Mouse (Mus musculus): ENCODE results near the gene Gm28042. TPM values are rescaled to one million over a fixed set of nuclear protein-coding genes. Genes with fewer than 3 reads are reported as not detected.

Gene Gm28042
- polyA plus RNA-seq, 1 experiment from 2014 or later: 1.9 TPM

DNA sequence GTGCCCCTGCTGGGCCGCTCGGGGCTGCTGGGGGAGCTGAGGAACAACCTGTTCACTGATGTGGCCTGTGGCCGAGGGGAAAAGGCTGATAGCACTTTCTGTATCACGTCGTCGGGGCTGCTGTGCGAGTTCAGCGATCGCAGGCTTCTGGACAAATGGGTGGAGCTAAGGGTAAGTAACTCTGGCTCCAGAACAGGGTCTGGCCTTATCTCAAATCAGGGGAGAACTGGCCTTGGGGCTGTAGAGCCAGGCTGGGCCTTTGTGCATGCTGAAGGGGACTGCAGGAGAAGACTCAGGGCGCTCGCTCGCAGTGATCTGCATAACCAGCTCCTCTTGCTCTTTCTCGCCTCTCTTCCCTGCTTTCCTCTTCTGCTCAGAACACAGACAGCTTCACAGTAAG lies 14.4 kb upstream of the Gm28042 start:
- H3K9ac ChIP-seq: no peak overlapping the region
- WGBS: 46% methylated on average over 13 of the region's 13 CpGs
- H3K27ac ChIP-seq (replicated peaks): no peak overlapping the region
- peaks cover 8% of the 10 kb centered on the region; the same call in 1 of the 2 replicates for H3K4me1 ChIP-seq
- ATAC-seq (ENCODE audit: extremely low read depth, insufficient number of reproducible peaks, low FRiP score, low TSS enrichment): no peak
- H3K9me3 ChIP-seq: no peaks in the 10 kb centered on the region
- H3K4me3 ChIP-seq: no peak overlapping the region
- no peak overlapping the region for H3K4me2 ChIP-seq
- H3K27me3 ChIP-seq (replicated peaks): no peaks in the 10 kb centered on the region
- H3K36me3 ChIP-seq: peaks cover 33% of the 10 kb centered on the region

DNA sequence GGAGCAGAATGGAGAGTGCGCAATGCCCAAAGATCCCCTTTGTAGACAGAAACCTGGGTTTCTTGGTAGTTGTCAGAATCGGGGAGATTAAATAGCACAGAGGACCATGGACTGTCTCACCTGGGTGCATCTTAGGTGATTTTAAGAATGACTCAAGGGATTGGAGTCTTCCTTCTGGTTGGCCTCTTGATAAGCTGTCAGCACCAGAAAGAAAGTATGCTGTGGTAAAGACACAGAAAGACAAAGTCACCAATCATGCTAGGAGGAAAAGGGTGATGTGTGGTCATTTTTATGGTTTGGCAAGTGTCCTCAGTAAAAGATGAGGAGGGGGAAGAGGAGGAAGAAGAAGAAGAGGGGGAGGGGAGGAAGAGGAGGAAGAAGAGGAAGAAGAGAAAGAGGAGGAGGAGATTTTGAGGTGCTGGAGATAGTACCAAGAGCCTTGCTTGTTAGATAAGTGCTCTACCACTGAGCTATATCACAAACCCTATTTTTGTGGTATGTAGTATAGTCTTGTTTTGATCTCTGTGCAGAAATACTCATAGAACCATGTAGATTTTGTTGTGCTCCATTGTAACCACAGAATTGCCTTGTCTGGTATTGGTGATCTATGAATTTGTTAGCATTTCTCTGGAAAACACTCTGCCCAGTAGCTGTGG lies 13.3 kb upstream of the Gm28042 start:
- WGBS: 89% methylated on average over 2 of the region's 2 CpGs
- peaks cover 43% of the 10 kb centered on the region for H3K36me3 ChIP-seq
- no peak overlapping the region for H3K27ac ChIP-seq (replicated peaks)
- H3K4me1 ChIP-seq: peaks cover 4% of the 10 kb centered on the region; the same call in 1 of the 2 replicates
- no peaks in the 10 kb centered on the region for H3K27me3 ChIP-seq (replicated peaks)
- no peak overlapping the region for H3K4me3 ChIP-seq
- ATAC-seq (ENCODE audit: extremely low read depth, insufficient number of reproducible peaks, low FRiP score, low TSS enrichment): no peak
- no peak overlapping the region for H3K9ac ChIP-seq
- no peak overlapping the region for H3K4me2 ChIP-seq
- H3K9me3 ChIP-seq: no peaks in the 10 kb centered on the region

DNA sequence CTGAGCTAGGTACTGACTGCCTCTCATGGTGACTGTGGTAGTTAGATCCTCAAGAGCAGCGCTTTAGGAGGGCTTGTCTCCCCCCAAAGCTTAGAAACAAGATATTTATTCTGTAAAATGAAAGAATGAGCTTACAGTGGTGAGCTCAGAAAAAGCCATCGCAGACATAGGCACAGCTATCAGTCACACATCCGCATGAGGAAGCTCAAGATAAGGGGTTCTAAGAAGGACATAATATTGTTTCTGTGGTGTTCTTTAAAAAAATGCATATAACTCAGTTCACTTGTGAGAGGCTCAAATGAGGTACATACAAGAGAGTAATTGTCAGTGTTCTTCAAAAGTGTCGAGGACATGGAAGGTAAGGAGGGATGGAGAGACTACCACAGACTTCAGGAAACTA lies 11.4 kb upstream of the Gm28042 start:
- Histone ChIP-seq H3K36me3 (peaks cover 61% of the 10 kb centered on the region), H3K27me3 (replicated peaks) (no peaks in the 10 kb centered on the region), H3K4me3 (no peak overlapping the region), H3K4me2 (no peak overlapping the region), H3K9me3 (no peaks in the 10 kb centered on the region), H3K9ac (no peak overlapping the region), H3K27ac (replicated peaks) (no peak overlapping the region), H3K4me1 (0 out of 2 replicates have a peak, but pooled peaks cover 4% of the 10 kb centered on the region)
- ATAC-seq (ENCODE audit: extremely low read depth, insufficient number of reproducible peaks, low FRiP score, low TSS enrichment): no peak
- WGBS: 77% methylated on average over 4 of the region's 4 CpGs

DNA sequence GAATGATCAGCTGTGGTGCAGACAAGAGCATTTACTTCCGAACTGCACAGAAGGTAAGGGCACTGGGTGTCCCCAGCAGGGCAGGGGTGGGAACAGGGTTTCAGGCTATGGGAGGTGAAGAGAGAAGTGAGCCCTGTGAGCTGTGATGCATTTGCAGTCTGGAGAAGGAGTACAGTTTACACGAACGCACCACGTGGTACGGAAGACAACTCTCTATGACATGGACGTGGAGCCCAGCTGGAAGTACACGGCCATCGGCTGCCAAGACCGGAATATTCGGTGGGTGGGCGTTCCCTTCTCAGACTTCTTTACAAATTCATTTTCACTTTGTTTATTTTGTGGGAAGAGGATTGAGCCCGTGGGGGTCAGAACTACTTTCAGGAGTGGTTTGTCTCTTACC lies 9.7 kb upstream of the Gm28042 start:
- Histone ChIP-seq H3K27ac (replicated peaks) (no peak overlapping the region), H3K27me3 (replicated peaks) (no peaks in the 10 kb centered on the region), H3K4me1 (0 out of 2 replicates have a peak, but pooled peaks cover 4% of the 10 kb centered on the region), H3K4me3 (no peak overlapping the region), H3K9me3 (no peaks in the 10 kb centered on the region), H3K36me3 (peaks cover 78% of the 10 kb centered on the region), H3K4me2 (no peak overlapping the region), H3K9ac (no peak overlapping the region)
- ATAC-seq (ENCODE audit: extremely low read depth, insufficient number of reproducible peaks, low FRiP score, low TSS enrichment): no peak
- 83% methylated on average over 12 of the region's 12 CpGs for WGBS

DNA sequence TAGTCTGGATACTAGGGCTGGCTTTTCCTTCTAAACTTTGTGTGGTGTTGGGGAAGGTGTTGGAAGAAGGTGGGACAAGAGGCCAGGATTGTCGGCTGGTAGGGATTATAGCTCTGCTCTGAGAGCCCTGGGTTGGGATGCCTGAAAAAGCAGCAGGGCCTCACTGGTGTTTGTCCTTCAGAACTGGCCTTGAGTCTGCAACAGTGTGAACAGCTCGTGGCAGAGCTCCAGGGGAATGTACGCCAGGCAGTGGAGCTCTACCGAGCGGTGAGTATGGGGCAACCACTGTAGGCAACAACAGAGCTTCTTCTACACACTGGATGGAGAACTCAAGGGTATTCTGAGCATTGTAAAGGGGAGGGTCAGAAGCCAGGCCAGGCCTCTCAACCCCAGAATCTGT lies 3.0 kb upstream of the Gm28042 start:
- peaks cover 28% of the 10 kb centered on the region for H3K4me1 ChIP-seq
- peak overlapping the region; percentile 37; the same call in 1 of the 2 replicates for H3K9ac ChIP-seq
- H3K4me3 ChIP-seq: no peak overlapping the region
- 56% methylated on average over 5 of the region's 5 CpGs for WGBS
- H3K9me3 ChIP-seq: no peaks in the 10 kb centered on the region
- no peak overlapping the region for H3K4me2 ChIP-seq
- peak overlapping the region; percentile 83 for H3K27ac ChIP-seq (replicated peaks)
- H3K36me3 ChIP-seq: peaks cover 64% of the 10 kb centered on the region
- no peaks in the 10 kb centered on the region for H3K27me3 ChIP-seq (replicated peaks)
- no peak for ATAC-seq (ENCODE audit: extremely low read depth, insufficient number of reproducible peaks, low FRiP score, low TSS enrichment)

DNA sequence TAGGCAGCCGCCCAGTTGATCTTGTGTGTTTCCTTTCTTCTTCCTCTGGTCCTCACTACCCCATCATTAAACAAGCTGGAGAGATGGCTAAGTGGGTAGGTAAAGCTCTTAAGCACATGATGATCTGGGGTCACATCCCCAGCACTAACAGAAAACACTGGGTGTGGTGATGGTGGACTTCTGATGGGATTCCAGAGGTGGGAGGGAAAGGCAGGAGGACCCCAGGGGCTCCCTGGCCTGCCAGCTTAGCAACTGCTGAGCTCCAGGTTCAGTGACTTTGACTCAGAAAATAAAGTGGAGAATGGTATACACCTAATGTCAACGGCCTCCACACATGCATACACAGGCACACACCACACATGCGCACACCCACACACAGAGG lies 648 bp downstream of the Gm28042 start:
- Histone ChIP-seq H3K36me3 (peaks cover 60% of the 10 kb centered on the region), H3K4me3 (peak overlapping the region; percentile 88), H3K27ac (replicated peaks) (peak overlapping the region; percentile 93), H3K9me3 (no peaks in the 10 kb centered on the region), H3K27me3 (replicated peaks) (no peaks in the 10 kb centered on the region), H3K9ac (peak overlapping the region; percentile 95), H3K4me2 (peak overlapping the region; percentile 86), H3K4me1 (peaks cover 28% of the 10 kb centered on the region)
- no peak for ATAC-seq (ENCODE audit: extremely low read depth, insufficient number of reproducible peaks, low FRiP score, low TSS enrichment)
- 55% methylated on average over 3 of the region's 3 CpGs for WGBS

DNA sequence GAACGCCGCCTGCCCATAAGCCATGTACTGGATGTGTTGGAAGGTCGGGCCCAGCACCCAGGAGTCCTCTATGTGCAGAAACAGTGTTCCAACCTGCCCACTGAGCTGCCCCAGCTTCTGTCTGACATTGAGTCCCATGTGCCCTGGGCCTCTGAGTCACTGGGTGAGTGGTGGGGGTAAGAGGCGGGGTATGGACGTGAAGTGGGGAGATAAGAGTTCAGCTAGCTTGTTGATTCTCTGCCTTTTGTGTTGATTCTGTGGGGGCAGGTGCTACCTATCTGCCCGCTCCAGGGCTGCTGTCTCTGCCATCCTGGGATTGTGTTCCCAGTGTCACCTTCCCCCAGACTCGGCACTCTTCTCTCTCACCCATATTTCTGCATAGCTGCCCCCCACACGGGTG lies 3.1 kb downstream of the Gm28042 start:
- Histone ChIP-seq H3K9me3 (no peaks in the 10 kb centered on the region), H3K9ac (no peak overlapping the region), H3K27ac (replicated peaks) (no peak overlapping the region), H3K4me2 (no peak overlapping the region), H3K4me1 (peaks cover 19% of the 10 kb centered on the region), H3K4me3 (no peak overlapping the region), H3K36me3 (peaks cover 59% of the 10 kb centered on the region), H3K27me3 (replicated peaks) (no peaks in the 10 kb centered on the region)
- 68% methylated on average over 8 of the region's 8 CpGs for WGBS
- ATAC-seq (ENCODE audit: extremely low read depth, insufficient number of reproducible peaks, low FRiP score, low TSS enrichment): no peak

DNA sequence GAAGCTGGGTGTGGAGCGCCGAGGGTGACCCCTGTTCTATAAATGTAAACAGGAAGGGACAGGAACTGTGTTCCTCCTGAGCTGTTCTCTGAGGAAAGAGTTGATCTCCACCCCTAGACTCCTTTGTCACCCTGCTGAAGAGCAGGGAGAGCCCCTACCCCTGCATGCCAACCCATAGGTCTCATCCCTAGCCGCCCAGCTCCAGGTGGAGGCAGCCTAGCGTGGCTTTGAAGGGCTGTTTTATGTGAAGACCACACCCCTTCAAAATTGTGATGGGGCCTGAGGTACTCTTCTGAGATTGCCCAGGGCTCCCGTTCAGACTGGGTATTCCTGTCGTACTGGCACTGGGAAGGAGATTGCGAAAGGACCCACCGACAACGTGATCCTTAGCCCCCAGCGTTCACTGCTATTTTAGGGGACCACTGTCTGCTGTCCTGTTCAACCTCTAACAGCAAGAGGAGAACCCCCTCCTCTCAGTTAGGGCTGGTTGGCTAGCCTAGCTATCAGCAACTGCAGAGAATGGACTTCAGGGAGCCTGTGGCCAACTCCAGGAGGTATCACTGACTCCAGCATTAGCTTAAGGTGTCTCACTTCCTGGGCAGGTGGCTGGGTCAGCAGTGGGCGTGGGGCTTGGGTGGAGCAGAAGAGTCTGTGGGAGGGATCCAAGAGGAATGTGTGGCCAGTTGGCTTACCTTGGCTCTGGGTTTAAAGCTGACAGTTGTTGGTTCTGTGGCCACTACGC lies 5.6 kb downstream of the Gm28042 start, which contains the start of gene Pla2g4b:
Pla2g4b (plus strand) TSS at position 692 of the 742 bp plus-strand sequence.
- H3K4me3 ChIP-seq: no peak within 1 kb of the TSS
- ATAC-seq (ENCODE audit: extremely low read depth, insufficient number of reproducible peaks, low FRiP score, low TSS enrichment): no peak
- peaks cover 80% of the 10 kb centered on the region for H3K36me3 ChIP-seq
- H3K27ac ChIP-seq (replicated peaks): no peak within 1 kb of the TSS
- WGBS: 85% methylated on average over 12 of the region's 12 CpGs
- no peaks in the 10 kb centered on the region for H3K27me3 ChIP-seq (replicated peaks)
- no peak within 1 kb of the TSS for H3K4me2 ChIP-seq
- H3K9ac ChIP-seq: no peak within 1 kb of the TSS
- no peaks in the 10 kb centered on the region for H3K9me3 ChIP-seq
- peaks cover 12% of the 10 kb centered on the region for H3K4me1 ChIP-seq

DNA sequence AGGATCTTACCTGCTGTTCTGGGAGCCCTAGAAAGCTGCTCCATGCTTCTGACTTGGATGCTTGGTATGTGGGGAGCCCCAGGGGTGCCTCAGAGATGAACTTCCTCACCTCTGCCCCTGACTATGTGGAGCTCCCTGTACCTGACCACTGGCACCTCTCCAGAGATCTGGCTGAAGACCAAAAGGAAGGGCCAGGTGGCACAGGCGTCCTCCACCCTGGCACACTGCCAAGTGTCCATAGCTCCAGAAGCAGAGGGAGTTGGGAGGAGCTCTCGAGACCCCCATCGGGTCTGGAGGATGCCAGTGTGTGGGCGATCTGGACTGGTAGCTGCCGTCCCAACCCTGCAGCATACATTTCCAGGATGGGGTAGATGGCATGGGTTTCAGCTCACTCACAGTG lies 6.4 kb downstream of the Gm28042 start:
- Histone ChIP-seq H3K27ac (replicated peaks) (no peak overlapping the region), H3K4me2 (no peak overlapping the region), H3K9ac (no peak overlapping the region), H3K9me3 (no peaks in the 10 kb centered on the region), H3K4me1 (peaks cover 4% of the 10 kb centered on the region; the same call in 1 of the 2 replicates), H3K36me3 (peaks cover 88% of the 10 kb centered on the region), H3K27me3 (replicated peaks) (no peaks in the 10 kb centered on the region), H3K4me3 (no peak overlapping the region)
- WGBS: 67% methylated on average over 5 of the region's 5 CpGs
- ATAC-seq (ENCODE audit: extremely low read depth, insufficient number of reproducible peaks, low FRiP score, low TSS enrichment): no peak

DNA sequence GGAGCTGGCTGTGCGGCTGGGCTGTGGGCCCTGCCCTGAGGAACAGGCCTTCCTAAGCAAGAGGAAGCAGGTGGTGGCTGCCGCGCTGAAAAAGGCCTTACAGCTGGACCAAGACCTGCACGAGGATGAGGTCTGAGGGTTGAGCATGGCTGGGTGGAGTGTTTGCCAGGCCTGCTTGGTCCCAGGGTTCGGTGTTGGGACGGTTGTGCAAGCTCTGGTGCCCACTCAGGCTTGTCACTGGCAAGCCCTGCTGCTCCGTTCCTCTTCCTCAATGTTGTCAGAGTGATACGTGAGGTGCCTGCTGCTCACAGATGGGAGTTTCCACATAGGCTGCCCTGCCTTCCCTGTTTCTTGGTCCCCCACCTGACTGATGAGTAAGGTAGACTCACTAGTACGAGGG lies 10.5 kb downstream of the Gm28042 start:
- H3K4me2 ChIP-seq: no peak overlapping the region
- H3K36me3 ChIP-seq: peaks cover 96% of the 10 kb centered on the region
- H3K27ac ChIP-seq (replicated peaks): no peak overlapping the region
- 89% methylated on average over 9 of the region's 9 CpGs for WGBS
- no peak for ATAC-seq (ENCODE audit: extremely low read depth, insufficient number of reproducible peaks, low FRiP score, low TSS enrichment)
- H3K4me1 ChIP-seq: 0 out of 2 replicates have a peak, but pooled peaks cover 4% of the 10 kb centered on the region
- H3K27me3 ChIP-seq (replicated peaks): no peaks in the 10 kb centered on the region
- no peak overlapping the region for H3K4me3 ChIP-seq
- no peaks in the 10 kb centered on the region for H3K9me3 ChIP-seq
- no peak overlapping the region for H3K9ac ChIP-seq

DNA sequence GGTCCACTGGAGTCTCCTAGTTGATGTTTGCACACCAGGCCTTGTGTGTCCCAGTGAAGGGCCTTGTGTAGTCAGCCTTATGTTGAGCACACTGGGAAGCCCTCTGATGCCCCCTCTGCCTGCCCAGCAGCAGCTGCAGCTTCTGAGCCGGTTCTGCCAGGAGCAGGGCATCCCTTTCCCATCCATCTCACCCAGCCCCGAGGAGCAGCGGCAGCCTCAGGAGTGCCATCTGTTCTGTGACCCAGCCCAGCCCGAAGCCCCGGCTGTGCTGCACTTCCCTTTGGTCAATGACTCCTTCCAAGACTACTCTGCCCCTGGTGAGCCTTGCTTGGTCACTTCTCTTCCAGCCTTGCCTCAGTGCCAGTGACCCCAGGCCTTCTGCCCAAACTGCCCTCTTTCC lies 13.7 kb downstream of the Gm28042 start:
- H3K4me3 ChIP-seq: no peak overlapping the region
- H3K27me3 ChIP-seq (replicated peaks): no peaks in the 10 kb centered on the region; the same call in 1 of the 2 replicates
- ATAC-seq (ENCODE audit: extremely low read depth, insufficient number of reproducible peaks, low FRiP score, low TSS enrichment): no peak
- no peak overlapping the region for H3K27ac ChIP-seq (replicated peaks)
- H3K4me2 ChIP-seq: no peak overlapping the region
- peaks cover 68% of the 10 kb centered on the region for H3K36me3 ChIP-seq
- no peaks in the 10 kb centered on the region for H3K9me3 ChIP-seq
- 85% methylated on average over 5 of the region's 5 CpGs for WGBS
- peaks cover 13% of the 10 kb centered on the region for H3K4me1 ChIP-seq
- no peak overlapping the region for H3K9ac ChIP-seq
